Mouse (Mus musculus) monocyte, adult 2 months (primary cell): Measurements from ENCODE around the gene Amn.

ENCODE experiments used
- DNase-seq, 2 experiments: peaks; one replicate each; pipeline ENCODE4 v3.0.0; 2022; ENCODE audit warnings: low spot score in 2 of 2, low read depth in 1 of 2

Amn gene

GRCm38 (mm10) chr12:111270629-111271277 lies at the start of gene Amn:
Gene Amn (plus strand): TSS chr12:111271095.
- no peak for DNase-seq

DNA sequence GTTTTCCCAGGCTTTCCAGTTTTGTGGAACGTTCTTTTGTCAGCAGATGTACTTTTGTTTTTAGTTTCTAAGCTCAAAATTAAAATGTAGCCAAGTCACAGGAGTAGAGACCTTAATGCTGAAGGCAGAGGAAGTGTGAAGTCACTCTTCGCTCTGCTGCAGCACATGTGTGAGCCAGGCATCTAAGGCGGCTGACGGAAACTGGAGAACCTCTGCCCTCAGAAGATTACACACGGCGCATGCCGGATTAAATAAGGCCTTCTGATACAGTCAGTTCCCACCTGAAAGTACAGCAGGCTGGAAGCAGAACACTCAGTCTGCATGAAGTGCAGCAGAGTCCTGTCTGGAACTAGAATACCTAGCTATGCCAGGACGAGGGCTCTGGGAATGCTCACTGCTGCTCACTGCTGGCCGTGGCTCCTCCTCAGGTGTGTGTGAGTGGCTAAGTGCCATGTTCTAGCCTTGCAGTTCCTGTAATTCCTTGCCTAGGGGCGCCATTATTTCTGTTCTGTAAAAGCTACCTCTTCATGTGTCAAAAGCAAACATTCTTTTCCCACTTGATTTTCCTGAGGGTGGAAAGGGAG lies 45.6 kb upstream of the Amn start:
- DNase-seq = no peak

DNA sequence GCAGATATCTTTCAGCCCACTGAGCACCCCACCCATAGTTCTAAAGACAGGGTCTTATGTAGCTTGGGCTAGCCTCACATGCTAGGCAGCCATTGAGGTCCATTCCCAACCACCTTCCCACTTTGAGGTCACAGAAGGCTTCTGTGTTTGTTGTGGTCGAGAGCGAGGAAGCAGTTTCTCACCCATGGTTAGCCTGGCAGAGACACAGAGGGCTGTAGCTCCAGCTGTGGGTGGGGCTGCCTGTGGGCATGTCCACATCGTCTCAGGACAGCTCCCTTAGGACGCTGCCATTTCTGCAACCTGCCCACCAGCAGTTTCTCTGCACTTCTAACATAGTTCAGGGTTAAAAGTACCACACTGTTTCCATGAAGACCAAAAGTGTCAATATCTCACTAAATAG lies 43.5 kb upstream of the Amn start:
- DNase-seq = no peak

- no peak for DNase-seq
Observed at GRCm38 (mm10) chr12:111228488-111228887, 42.4 kb upstream of the Amn start.

GRCm38 (mm10) chr12:111230793-111231192 lies 40.1 kb upstream of the Amn start:
- DNase-seq = no peak

- no peak for DNase-seq
Observed at GRCm38 (mm10) chr12:111233798-111234197, 37.1 kb upstream of the Amn start.

GRCm38 (mm10) chr12:111234383-111234782 lies 36.5 kb upstream of the Amn start:
- no peak for DNase-seq

- DNase-seq = no peak
Observed at GRCm38 (mm10) chr12:111235631-111236030, 35.3 kb upstream of the Amn start.

DNA sequence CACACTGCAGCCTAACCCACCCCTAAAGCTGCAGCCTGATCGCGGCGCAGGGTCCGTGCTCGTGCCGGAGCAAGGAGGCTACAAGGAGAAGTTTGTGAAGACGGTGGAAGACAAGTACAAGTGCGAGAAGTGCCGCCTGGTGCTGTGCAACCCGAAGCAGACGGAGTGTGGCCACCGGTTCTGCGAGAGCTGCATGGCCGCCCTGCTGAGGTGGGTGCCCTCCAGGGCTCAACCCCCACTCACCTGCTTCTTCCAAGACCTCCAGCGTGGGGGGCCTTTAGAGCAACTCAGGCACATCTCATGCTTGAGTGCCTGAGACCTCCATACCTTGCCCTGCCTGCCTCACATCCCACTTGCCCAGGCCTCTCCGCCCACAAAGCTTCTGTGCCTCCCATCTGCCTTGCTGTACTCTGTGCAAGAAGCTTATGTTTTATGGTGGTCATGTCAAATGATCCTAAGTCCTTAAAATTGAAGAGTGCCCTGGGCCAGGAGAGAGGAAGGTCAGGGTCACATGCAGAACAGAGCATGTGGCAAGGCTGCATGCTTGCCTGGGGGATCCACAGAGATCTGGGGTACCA lies 33.2 kb upstream of the Amn start:
- DNase-seq = no peak

- DNase-seq = no peak
Observed at GRCm38 (mm10) chr12:111238345-111238744, 32.5 kb upstream of the Amn start.

GRCm38 (mm10) chr12:111238778-111239177 lies 32.1 kb upstream of the Amn start:
- no peak for DNase-seq

DNA sequence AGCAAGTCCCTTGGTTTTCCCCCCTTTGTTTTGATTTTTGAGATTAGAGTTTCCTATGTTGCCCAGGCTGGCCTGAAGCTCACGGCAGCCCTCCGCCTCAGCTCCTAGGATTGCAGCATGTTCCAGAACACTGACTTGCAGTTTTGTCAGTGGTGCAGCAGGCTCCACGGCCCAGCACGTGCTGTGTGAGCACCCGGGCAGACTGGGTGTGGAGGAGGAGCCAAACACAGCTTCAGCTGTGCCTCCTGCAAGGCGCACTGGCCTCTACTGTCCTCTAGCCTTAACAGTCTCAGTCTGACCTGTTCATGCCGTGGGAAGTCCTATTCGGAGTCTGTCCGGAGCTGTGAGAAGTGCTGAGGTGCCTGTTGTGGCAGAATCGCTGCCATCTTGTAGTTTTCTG lies 31.0 kb upstream of the Amn start:
- no peak for DNase-seq

- DNase-seq = no peak
Observed at GRCm38 (mm10) chr12:111241916-111242315, 29.0 kb upstream of the Amn start.

DNA sequence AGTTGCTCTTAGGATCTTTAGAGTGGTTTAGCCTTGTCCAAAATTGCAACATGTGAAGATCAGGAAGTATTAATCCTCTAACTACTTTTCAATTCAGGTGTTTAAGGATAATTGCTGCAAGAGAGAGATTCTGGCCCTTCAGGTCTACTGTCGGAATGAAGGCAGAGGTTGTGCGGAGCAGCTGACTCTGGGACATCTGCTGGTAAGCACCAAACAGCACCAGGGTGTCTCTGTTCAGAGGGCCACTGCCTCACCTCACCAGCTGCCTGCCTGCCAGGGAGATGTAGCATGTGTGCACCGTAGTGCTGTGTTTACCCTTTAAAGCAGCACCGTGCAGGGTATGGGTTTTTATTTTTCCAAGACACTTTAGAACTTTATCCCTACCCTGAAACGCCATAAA lies 28.5 kb upstream of the Amn start:
- no peak for DNase-seq

GRCm38 (mm10) chr12:111243733-111244132 lies 27.2 kb upstream of the Amn start:
- no peak for DNase-seq

DNA sequence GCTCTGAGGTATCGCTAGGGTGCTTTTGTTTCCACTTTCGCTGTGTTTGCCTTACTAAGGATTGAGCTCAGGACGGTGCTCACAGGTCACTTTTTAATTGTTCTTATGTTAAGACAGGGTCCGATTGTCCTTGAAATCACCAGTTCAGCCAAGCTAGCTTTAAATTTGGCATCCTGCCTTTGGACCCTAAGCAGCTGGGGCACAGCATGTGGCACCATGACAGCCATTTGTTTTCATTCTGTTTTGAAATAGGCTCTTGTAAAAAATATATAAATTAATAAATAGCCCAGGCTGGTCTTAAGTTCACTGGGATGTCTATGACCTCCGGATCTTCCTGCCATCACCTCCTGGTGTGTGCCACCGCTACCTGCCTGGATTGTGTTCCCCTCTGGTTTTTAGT lies 25.8 kb upstream of the Amn start:
- no peak for DNase-seq

GRCm38 (mm10) chr12:111246808-111247464 lies 24.0 kb upstream of the Amn start:
- DNase-seq = no peak

- DNase-seq = no peak
Observed at GRCm38 (mm10) chr12:111249095-111249494, 21.8 kb upstream of the Amn start.

DNA sequence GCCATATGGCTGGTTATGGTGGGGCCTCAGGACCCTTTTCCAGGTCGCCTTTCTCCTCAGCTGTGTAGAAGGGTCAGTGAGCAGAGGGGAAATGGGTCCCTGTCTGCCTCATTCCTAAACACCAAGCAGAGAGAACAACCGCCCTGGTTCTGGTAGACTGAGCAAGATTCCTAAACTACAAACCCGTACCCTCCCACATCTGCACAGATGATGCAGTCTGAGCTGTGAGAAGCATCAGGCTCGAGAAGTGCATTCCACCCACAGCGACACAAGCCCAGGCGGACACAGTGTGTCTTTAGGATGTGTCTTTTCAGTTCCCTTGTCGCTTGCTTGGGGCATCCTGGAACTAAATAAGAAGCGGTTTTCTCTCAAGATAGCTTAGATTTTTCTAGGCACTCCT lies 20.8 kb upstream of the Amn start:
- DNase-seq = no peak

GRCm38 (mm10) chr12:111251227-111251626 lies 19.7 kb upstream of the Amn start:
- DNase-seq = no peak

GRCm38 (mm10) chr12:111263650-111264049 lies 7.2 kb upstream of the Amn start:
- DNase-seq = no peak

- no peak for DNase-seq
Observed at GRCm38 (mm10) chr12:111265212-111265611, 5.7 kb upstream of the Amn start.
